Mouse (Mus musculus): Measurements from ENCODE around the gene Nts. TPM values are rescaled to one million over a fixed set of nuclear protein-coding genes. Genes with fewer than 3 reads are reported as not detected.
"Not testable (repeated sequence)": the region's sequence is repeated elsewhere in the genome, so short reads cannot be mapped to it uniquely, and the experiment has no call there.

Nts gene
- polyA plus RNA-seq, 1 experiment from 2014 or later: 15.1 TPM

DNA sequence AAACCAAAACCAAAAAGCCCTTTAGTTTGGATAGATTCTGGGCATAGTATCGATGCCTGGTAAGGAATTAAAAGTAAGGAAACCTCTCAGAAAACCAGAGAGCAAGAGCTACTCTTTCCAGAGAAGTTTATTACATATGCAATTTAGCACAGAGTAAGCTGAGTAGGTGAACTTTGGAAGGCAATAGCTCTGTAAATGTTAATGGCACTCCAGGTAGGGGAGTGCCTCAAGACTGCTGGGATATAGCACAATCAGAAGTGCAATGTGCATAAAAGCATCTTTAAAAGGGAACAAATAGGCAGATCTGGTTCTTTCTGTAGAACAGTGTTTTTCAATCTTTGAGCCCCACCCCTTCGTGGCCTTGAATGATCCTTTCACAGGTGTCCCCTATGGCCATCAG, 20.9 kb downstream of the Nts start:
- Histone ChIP-seq H3K27ac (replicated peaks in 1 of 2; ENCODE audit: control insufficient read depth in 1 of 2, insufficient read depth in 1 of 2, low read depth in 2 of 2, low read length in 2 of 2) (no peak overlapping the region), H3K36me3 (ENCODE audit: control insufficient read depth, insufficient read depth, low read length) (no peaks in the 10 kb centered on the region), H3K27me3 (ENCODE audit: control insufficient read depth, insufficient read depth, low read length) (no peaks in the 10 kb centered on the region), H3K4me3 (ENCODE audit: control insufficient read depth in 1 of 2, insufficient read depth in 1 of 2, low read depth in 1 of 2, low read length in 2 of 2) (no peak overlapping the region), H3K9ac (ENCODE audit: low read length) (no peak overlapping the region), H3K4me1 (ENCODE audit: control insufficient read depth in 2 of 2, insufficient read depth in 2 of 2, low read length in 2 of 2) (no peaks in the 10 kb centered on the region), H3K4me2 (ENCODE audit: low read length) (no peak overlapping the region), H3K9me3 (ENCODE audit: control insufficient read depth, low read length) (no peaks in the 10 kb centered on the region)
- 67% methylated on average over 2 of the region's 2 CpGs for WGBS
- ATAC-seq (ENCODE audit: insufficient number of reproducible peaks, insufficient read depth, low FRiP score, low read depth): no peak

DNA sequence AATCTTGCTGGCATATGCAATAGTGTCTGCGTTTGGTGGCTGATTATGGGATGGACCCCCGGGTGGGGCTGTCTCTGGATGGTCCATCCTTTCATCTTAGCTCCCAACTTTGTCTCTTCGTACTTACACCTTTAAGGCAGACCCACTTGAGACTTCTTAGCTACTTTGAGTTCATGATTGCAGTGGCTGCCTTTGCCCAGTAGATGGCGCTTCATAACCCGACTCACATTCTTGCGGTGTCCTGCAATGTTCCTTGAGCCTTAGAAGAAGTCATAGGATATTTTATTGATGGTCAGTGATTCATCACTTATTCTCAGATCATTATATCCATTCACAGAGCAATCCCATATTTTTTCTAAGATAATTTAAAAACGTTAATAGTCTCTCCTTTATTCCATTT, 38.5 kb downstream of the Nts start:
- no peak overlapping the region for H3K4me2 ChIP-seq (ENCODE audit: low read length)
- H3K4me1 ChIP-seq (ENCODE audit: control insufficient read depth in 2 of 2, insufficient read depth in 2 of 2, low read length in 2 of 2): no peaks in the 10 kb centered on the region
- H3K27me3 ChIP-seq (ENCODE audit: control insufficient read depth, insufficient read depth, low read length): no peaks in the 10 kb centered on the region
- H3K9me3 ChIP-seq (ENCODE audit: control insufficient read depth, low read length): no peaks in the 10 kb centered on the region
- 12% methylated on average over 7 of the region's 7 CpGs for WGBS
- H3K36me3 ChIP-seq (ENCODE audit: control insufficient read depth, insufficient read depth, low read length): no peaks in the 10 kb centered on the region
- ATAC-seq (ENCODE audit: insufficient number of reproducible peaks, insufficient read depth, low FRiP score, low read depth): no peak
- no peak overlapping the region for H3K27ac ChIP-seq (replicated peaks in 1 of 2; ENCODE audit: control insufficient read depth in 1 of 2, insufficient read depth in 1 of 2, low read depth in 2 of 2, low read length in 2 of 2)
- no peak overlapping the region for H3K4me3 ChIP-seq (ENCODE audit: control insufficient read depth in 1 of 2, insufficient read depth in 1 of 2, low read depth in 1 of 2, low read length in 2 of 2)
- no peak overlapping the region for H3K9ac ChIP-seq (ENCODE audit: low read length)

DNA sequence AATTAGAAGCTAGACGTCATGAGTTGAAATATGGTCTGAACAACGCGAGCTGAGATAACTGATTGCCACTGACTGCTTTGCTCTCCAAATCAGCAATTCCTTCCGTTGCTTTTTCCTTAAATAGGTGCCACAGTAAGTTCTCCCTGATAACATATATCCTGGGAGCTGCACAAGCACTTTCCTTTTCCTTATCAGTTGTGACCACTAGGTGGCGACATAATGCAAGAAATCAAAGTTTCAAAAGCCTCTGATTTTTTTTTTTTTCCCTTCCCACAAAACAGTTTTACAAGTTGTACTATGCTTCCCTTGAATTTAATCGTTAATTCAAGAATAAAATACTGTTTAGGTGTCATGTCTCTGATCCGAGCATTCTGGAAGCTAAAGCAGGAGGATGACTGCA, 40.8 kb downstream of the Nts start:
- Histone ChIP-seq H3K27me3 (ENCODE audit: control insufficient read depth, insufficient read depth, low read length) (no peaks in the 10 kb centered on the region), H3K27ac (replicated peaks in 1 of 2; ENCODE audit: control insufficient read depth in 1 of 2, insufficient read depth in 1 of 2, low read depth in 2 of 2, low read length in 2 of 2) (no peak overlapping the region), H3K36me3 (ENCODE audit: control insufficient read depth, insufficient read depth, low read length) (no peaks in the 10 kb centered on the region), H3K4me1 (ENCODE audit: control insufficient read depth in 2 of 2, insufficient read depth in 2 of 2, low read length in 2 of 2) (no peaks in the 10 kb centered on the region), H3K4me2 (ENCODE audit: low read length) (peak overlapping the region; percentile 30), H3K4me3 (ENCODE audit: control insufficient read depth in 1 of 2, insufficient read depth in 1 of 2, low read depth in 1 of 2, low read length in 2 of 2) (no peak overlapping the region), H3K9ac (ENCODE audit: low read length) (no peak overlapping the region), H3K9me3 (ENCODE audit: control insufficient read depth, low read length) (no peaks in the 10 kb centered on the region)
- 2% methylated on average over 7 of the region's 7 CpGs for WGBS
- ATAC-seq (ENCODE audit: insufficient number of reproducible peaks, insufficient read depth, low FRiP score, low read depth): no peak

DNA sequence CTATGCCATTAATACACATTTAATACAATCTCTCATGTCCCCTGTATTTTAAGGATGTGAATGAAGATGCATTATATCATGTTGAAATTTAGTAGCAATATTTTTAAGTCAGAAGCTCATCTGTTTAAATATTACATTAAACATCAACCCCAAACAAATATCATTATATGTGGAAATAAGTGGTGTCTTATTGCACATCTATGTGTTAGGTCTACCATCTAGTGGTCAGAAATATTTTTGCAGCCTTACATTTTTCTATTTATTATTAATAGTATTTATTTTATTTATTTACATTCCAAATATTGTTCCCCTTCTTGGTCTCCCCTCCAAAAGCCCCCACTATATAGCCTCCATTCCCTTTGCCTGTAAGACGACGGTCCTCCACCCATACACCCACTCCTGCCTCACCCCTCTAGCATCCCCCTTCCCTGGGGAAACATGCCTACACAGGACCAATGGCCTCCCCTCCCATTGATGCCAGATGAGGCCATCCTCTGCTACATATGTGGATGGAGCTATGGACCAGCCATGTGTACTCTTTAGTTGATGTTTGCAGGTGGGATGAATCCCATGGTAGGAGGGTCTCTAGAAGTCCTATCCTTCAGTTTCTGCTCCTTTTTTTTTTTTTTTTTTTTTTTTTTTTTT, 45.3 kb downstream of the Nts start:
- Histone ChIP-seq H3K4me1 (ENCODE audit: control insufficient read depth in 2 of 2, insufficient read depth in 2 of 2, low read length in 2 of 2) (no peaks in the 10 kb centered on the region), H3K27me3 (ENCODE audit: control insufficient read depth, insufficient read depth, low read length) (no peaks in the 10 kb centered on the region), H3K4me3 (ENCODE audit: control insufficient read depth in 1 of 2, insufficient read depth in 1 of 2, low read depth in 1 of 2, low read length in 2 of 2) (no peak overlapping the region), H3K9ac (ENCODE audit: low read length) (no peak overlapping the region), H3K9me3 (ENCODE audit: control insufficient read depth, low read length) (no peaks in the 10 kb centered on the region), H3K27ac (replicated peaks in 1 of 2; ENCODE audit: control insufficient read depth in 1 of 2, insufficient read depth in 1 of 2, low read depth in 2 of 2, low read length in 2 of 2) (no peak overlapping the region), H3K4me2 (ENCODE audit: low read length) (no peak overlapping the region), H3K36me3 (ENCODE audit: control insufficient read depth, insufficient read depth, low read length) (no peaks in the 10 kb centered on the region)
- 20% methylated on average over 2 of the region's 2 CpGs for WGBS
- ATAC-seq (ENCODE audit: insufficient number of reproducible peaks, insufficient read depth, low FRiP score, low read depth): no peak

DNA sequence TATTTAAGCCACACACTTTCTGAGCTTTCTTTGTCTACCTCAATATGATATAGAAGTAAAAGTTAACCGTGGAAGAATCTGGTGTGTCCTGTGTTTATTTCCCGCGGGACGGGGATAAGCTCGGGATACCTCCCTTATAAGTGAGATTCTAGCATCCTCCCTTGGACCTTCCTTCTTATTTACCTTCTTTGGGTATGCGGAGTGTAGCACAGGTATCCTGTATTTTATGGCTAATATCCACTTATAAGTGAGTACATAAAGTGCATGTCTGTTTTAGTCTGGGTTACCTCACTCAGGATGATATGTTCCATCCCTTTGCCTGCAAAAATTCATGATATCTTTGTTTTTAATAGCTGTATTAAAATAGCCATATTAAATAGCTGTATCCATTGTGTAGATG, 54.8 kb downstream of the Nts start:
- H3K4me2 ChIP-seq (ENCODE audit: low read length): peak overlapping the region; percentile 47
- H3K27me3 ChIP-seq (ENCODE audit: control insufficient read depth, insufficient read depth, low read length); H3K4me3 ChIP-seq (ENCODE audit: control insufficient read depth in 1 of 2, insufficient read depth in 1 of 2, low read depth in 1 of 2, low read length in 2 of 2); H3K9ac ChIP-seq (ENCODE audit: low read length); H3K36me3 ChIP-seq (ENCODE audit: control insufficient read depth, insufficient read depth, low read length); H3K27ac ChIP-seq (replicated peaks in 1 of 2; ENCODE audit: control insufficient read depth in 1 of 2, insufficient read depth in 1 of 2, low read depth in 2 of 2, low read length in 2 of 2); H3K4me1 ChIP-seq (ENCODE audit: control insufficient read depth in 2 of 2, insufficient read depth in 2 of 2, low read length in 2 of 2); ATAC-seq (ENCODE audit: insufficient number of reproducible peaks, insufficient read depth, low FRiP score, low read depth); H3K9me3 ChIP-seq (ENCODE audit: control insufficient read depth, low read length): not testable (repeated sequence)
- WGBS: 34% methylated on average over 6 of the region's 6 CpGs

DNA sequence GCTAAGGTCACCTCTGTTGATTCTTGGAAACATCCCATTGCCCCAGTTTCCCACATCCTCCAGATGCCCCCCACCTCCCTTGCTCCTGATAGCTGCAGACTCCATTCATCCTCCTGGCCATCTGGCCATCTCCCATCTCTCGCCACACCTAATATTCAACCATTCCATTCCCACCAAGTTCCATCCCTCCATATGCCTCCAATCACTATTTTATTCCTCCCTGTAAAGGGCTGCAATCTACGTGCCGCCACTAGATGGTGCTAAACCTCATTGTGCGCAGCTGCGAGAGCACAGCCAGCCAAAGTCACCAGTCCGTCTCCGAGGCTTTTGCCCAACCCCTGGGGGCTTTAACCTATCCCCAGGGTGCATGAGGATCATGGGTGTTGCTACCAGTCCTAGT, 55.2 kb downstream of the Nts start:
- not testable (repeated sequence) for H3K27ac ChIP-seq (replicated peaks in 1 of 2; ENCODE audit: control insufficient read depth in 1 of 2, insufficient read depth in 1 of 2, low read depth in 2 of 2, low read length in 2 of 2); H3K27me3 ChIP-seq (ENCODE audit: control insufficient read depth, insufficient read depth, low read length); H3K36me3 ChIP-seq (ENCODE audit: control insufficient read depth, insufficient read depth, low read length); H3K9ac ChIP-seq (ENCODE audit: low read length); H3K4me3 ChIP-seq (ENCODE audit: control insufficient read depth in 1 of 2, insufficient read depth in 1 of 2, low read depth in 1 of 2, low read length in 2 of 2); H3K4me1 ChIP-seq (ENCODE audit: control insufficient read depth in 2 of 2, insufficient read depth in 2 of 2, low read length in 2 of 2); H3K9me3 ChIP-seq (ENCODE audit: control insufficient read depth, low read length); ATAC-seq (ENCODE audit: insufficient number of reproducible peaks, insufficient read depth, low FRiP score, low read depth)
- H3K4me2 ChIP-seq (ENCODE audit: low read length): peak overlapping the region; percentile 47
- WGBS: 7% methylated on average over 4 of the region's 7 CpGs

Other genes starting within 250 kb of the Nts start
- gene Rassf9, start 21.7 kb upstream of the Nts start, polyA plus RNA-seq (2014; fragmentation: Nextera tagmentation; extraction: Ambion mirVana): 1.5 and 2.1 TPM in 2 replicates